Mouse (Mus musculus) urinary bladder, postnatal 4 days (tissue): ENCODE measurements at regions not wholly inside any gene's neighbourhood (a gene's known extent, or its start where the extent isn't known, plus 50 kb on each side); places are given as distances from the start of the nearest gene placed in this dataset.

Experiments
- DNase-seq, 2 experiments: peaks; one replicate each; pipeline ENCODE4 v3.0.0; 2021 to 2022; ENCODE audit warnings: low spot score in 2 of 2

DNA sequence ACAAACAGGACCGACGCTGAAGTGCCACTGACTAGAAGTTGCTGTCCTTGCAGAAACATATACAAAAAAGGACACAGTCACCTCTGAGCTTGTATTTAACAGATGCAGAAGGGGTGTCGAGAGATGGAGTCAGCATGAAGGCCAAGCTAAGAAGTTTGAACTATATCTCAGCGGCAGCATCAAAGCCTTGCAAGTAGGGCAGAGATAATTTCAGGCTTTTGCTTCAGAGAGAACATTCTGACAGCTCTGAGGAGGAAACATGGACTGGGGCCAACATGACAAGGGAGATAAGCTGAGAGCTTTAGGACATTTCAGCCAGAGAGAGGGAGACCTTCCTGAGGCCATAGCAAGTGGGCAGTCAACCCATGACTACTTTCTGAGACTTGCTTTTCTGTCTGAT lies 856.7 kb downstream of the Epha4 start:
- no peak for DNase-seq

DNA sequence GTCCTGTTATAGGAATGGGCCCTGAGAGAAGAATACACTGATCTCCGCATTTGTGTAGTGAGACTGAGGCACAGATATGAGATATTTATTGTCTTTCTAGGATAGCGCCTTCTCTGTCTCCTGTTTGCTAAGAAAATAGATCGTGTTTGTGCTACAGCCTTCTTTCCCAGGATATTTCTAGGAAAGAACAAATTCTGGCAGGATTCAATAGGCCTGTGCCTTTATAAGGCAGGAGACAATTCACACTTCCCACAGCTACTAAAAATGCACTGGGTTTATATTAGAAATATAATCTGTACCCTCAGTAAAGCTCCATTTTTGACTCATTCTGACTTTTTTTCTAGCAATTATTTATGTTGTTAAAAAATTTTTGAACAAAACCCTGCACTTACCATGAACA lies 854.7 kb downstream of the Epha4 start:
- no peak for DNase-seq

DNA sequence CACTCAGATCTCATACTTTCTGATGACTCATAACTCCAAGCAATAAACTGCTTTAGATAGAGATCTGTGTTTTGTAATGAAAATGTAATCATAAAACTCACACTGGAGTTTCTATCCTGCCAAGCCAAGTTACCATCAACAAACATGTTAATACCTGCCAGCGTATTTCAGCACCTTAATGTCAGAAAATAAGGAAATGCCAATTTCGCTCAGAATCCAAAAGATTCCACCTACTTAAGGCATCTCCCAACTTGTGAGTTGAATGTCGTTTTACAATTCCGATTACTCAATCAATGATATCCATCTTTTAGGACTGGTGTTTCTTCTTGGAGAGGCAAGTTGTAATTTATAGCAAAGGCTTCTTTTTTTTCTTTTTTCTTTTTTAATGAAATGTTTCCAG lies 850.5 kb downstream of the Epha4 start:
- DNase-seq, result no peak

DNA sequence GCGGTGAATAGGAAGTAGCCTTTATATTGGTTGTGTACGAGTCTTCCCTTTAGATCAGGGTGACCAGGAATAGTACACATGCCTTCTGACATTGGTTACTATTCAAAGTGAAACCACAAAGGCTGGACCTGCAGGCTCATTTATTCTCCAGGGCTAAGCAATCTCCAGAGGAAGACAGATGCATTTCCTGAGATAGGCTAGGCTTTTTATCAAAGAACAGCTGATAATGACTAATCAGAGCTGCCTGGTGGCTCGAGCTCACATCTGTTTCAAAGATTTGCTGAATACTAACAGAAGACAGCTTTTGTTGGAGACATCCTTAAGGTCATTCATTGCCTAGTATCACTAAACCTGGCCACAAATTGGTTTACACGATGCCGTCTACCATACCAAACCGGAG lies 838.1 kb downstream of the Epha4 start:
- DNase-seq, result no peak

DNA sequence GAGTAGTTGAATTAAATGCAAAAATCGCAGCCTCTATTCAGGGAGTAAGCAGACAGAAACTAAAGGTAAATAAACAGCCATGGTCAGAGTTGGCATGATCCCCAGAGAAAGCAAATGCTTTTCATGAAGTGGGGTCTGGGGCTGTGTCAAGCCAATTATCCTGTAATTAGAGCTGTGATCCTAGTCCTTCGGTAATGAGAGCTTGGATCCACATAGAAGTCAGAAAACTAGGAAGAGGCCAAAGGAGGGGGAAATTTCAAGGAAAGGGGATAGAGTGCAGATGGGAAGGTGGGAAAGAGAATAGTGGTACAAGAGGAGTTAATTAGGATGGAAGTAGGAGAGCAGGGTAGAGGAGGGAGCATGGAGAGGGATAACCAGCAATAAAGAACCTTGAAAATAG lies 809.3 kb downstream of the Epha4 start:
- DNase-seq, result no peak

DNA sequence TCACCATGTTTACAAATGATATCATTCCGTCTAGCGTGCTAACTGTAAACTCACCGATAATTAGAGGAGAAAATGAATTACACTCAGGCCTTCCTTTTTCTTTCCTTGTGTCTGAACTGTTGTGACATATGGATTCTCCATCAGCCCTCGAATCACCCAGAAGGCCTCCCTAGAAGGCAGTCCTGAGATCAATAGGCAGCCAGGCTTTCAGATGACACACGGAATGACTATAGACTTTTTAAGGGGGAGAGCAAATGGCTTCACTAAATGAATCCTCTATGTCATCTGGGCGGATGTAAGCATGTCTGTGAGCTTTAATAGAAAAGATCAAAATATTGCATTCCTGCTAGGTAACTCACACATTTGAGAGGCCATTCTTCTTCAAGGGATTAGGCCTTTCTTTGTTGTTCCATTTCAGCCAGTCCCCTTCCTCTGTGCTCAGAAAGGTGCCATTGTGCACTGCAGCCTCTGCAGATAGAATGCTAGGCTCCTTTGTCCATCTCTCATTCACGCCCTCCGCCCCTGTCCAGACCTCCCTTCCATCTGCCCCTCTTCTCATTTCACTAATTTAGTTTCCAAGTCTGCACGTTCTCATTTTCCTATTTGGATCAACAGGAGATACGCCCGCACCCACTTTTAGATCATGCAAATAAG lies 797.1 kb downstream of the Epha4 start:
- DNase-seq, result no peak

DNA sequence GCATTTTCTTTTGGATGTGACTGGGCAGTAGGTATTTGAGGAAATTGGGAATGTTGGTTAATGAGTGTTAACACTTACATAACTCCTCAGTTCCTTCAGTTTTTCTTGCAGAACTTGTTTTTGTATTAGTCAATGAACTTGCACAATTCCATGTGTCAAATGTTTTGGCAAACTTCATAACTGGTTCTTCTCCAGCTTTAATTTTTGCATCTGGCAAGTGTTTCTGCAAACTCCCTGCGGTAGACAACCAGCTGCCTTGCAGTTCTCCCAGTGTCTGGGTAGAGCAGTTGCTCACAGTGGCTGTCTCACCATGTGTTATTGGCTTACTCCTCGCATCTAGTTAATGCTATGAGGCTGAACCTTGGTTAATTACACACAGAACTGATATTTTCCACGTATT lies 790.4 kb downstream of the Epha4 start:
- DNase-seq, result no peak

DNA sequence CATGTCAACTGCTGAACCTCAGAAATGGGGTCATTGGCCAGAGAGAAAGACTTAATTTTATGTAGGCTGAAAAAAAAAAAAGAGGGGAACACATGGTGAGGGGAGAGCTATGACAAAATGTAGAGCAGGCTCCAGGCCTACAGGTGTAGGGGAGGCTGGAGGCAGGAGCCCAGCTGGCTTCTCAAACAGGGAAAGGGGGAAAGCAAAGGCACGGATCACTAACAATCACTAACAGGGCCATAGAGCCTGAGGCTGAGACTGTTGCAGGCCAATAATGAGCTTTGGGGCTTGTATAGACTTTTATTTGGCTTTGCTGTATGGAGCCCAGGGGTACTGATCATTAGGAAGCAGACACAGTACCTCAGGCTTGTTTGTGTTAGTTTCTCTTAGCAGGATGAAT lies 777.9 kb downstream of the Epha4 start:
- DNase-seq, result no peak

DNA sequence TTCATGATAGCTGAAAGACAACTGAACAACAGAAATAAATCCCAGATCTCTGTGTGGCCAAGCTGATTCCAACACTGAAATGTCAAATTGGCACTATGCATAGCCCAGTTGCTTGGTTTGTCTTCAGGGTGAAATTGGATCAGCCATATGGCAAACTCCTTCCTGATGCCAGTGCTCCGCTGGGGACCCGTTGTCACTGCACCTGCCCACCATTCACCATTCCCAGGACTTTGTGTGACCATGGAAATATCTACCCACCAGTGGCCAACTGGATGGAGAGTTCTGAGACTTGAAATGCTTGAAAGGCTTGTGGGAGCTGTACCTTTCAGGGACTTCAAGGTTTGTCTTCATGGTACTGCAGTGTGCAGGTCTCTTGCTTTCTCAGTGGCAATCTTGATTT lies 777.2 kb downstream of the Epha4 start:
- DNase-seq, result no peak

DNA sequence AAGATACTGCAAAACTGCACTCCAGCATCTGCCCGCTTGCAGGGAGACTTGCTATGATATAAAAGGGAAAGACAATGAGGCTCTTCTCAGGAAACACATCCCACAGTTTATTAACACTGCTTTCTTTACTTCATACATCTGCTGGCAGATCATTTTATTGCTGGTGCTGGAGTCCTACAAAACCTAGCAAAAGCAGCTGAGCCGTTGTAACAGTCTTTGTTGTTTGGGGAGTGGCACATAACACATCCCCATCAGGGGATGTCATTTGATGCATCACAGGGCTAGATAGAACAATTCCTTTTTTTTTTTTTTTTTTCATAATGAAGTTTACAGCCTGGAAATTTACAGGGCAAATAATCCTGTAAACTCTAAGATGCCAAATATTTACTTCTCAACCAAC lies 742.2 kb downstream of the Epha4 start:
- no peak for DNase-seq

DNA sequence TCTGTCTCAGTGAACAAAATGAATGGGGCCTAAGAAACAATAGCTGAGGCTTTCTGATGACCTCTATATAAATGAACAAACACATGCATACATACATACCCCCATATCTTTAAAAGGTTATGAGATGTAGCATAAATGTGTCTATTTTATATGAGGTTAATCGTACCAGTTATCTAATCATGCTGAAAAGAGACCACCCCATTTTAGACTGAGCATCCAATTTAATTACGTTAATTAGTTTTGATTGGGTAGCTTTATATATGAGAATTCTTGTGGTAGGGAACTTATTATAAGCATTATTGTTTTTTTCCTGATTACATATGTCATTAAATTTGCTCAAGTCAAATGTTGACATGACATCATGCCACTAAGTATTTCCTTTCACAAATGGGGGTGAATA lies 728.0 kb downstream of the Epha4 start:
- no peak for DNase-seq

DNA sequence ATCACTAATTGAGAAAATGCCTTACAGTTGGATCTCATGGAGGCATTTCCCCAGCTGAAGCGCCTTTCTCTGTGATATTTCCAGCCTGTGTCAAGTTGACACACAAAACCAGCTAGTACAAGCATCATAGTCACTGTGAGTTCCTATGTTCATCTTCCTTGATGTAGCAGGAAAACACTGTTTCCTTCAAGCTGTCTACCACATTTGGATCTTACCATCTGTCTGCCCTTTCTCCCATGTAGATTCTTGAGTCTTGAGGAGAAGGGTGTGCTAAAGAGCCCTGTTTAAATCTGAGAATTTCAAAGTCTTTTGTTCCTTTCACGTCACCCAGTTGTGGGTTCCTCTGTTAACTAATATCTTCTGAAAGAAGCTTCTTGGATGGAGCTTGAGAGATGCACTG lies 721.5 kb downstream of the Epha4 start:
- no peak for DNase-seq

DNA sequence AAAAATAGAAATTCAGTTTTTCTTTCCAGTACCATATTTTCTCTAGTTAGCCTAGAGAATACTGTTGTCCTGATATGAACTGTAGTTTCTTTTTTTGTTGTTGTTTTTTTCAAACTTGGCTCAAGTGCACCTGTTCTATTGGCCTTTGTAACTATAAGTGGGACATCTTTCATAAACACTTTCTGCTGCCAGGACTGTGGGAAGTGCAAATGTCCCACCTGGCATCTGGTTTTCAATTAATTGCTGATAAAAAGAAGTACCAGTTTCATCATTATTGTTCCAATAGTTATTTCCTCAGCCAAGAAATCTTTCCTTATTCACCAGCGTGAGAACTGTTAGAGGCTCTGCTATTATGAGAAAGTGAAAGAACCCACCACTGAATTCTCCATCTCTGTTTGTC lies 695.0 kb downstream of the Epha4 start:
- DNase-seq, result no peak

DNA sequence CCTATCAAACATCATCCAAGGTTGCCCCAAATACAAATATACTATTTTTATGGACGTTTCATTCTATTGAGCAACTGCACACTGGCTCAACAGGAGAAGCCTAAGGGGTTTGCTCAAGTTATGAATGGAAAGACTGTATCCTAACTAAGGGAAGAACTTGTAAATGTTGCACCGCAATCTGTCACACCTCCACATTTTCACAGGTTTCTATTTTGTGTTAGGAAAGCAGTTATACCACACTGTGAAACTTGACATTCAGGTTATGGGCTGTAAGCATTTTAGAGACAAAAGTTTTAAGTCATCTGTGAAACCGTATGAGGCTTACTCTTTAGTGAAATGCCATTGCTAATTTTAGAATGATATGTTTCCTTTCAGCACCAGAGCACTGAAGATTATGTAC lies 693.3 kb downstream of the Epha4 start:
- DNase-seq, result no peak

DNA sequence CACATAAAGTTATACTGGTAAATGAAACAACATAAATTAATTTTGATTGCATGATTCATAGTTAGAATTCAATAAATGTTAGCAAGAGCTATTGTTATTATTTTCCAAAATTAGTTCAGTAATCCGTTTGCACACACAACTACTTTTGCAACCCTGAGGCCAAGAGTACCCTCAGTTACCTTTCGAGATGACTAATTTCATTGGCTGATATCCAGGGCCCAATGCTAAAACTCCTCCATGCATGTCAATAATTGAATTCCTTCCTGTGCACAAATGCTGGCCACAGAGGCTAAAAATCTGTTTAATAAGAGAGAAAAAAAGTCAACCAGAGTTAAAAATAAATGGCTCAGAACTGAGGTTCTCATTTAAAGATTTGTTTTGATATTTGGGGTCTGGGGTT lies 685.2 kb downstream of the Epha4 start:
- DNase-seq, result no peak

DNA sequence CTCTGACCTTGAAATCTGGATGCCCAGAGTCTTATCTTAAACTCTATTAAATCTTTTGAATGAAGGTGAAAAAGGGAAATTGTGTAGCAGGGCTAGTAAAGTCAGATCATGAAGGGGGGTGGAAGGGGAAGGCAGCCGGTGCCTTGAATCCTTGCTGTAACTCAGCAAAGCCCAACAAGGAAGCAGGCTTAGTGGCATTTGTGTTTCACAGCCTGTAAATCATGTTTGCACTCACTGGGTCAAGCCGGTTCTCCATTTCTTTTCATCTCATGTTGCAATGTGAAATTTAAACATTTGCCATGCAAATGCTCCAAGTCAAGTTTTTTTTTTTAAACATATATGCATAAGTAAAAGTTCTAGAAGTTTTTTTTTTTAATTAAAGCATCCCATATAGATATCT lies 682.6 kb downstream of the Epha4 start:
- DNase-seq, result no peak

DNA sequence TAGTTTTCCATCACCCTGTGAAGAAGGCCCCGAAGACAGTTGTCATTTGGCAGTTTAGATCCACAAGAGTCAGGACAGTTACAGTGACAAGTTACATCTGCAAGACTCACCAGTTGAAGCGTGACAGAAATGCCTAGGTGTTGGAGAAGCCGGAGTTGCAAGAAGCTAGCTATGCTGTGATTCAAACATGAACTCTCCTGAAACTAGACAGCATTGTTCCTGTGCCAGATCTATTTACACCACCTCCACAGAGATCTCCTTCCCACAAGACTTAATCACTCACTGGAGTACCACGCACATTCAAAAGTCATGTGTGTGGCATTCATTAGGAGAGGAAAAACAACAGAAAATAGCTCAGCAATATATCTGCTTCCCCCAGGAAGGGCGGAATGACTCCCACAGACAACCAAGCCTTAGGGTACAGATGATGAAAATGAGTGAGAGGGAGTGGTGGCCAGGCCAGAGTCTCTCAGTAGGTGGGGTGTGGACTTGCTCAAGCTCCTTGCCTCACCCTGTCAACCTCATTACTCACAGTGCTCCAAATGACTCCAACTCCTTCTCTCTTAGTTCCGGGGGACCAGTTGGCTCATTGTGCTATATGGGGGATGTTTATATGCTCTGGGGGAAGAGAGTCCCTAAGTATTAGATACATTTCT lies 679.7 kb downstream of the Epha4 start:
- no peak for DNase-seq

DNA sequence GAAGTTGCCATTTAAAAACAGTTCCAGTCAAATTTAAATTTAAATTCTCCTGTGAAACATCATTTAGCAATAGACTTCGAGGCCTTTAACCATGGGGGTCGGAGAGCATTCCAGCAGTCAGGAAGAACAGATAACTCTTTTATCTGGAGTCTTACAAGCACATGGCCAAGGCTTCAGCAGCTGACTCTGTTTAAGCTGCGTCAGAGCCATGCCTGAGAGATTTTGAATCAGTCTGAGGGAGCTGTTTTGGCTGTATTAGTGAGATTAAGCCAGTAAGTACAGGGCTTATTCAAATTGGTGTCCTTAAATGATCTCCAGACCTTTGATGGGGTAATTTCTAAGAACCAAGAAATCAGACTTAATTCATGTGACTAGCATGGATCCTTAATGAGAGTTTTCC lies 665.5 kb downstream of the Epha4 start:
- no peak for DNase-seq

DNA sequence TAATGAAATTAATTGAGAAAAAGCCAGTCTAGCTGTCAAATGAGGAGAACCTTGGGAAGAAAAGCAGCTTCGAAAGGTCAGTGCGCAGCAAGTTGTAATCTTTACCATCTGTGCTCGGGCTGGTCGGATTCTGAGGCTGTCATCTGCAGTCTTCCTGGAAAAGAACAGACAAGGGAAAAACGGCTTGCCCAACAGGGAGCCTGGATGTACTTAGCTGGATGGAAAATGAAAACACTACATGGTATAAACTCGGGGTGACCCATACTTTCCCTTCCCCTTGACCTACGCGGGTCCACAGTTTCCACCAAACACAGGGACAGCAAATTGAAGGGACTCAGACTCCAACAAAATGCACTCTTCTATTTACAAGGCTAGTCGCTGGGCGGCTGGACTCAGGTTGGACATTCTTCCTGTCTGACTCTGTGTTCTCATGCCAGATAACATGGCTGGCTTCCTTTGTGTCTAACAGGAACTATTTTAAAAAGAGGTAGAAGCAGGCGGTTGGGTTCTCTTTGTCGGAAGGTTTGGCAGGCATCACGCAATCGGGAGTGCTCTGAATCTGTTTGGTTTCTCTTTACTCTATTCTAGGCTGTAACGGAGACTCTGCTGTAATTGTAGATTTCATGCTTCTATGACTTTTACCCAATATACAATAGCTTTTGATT lies 648.5 kb downstream of the Epha4 start:
- no peak for DNase-seq

DNA sequence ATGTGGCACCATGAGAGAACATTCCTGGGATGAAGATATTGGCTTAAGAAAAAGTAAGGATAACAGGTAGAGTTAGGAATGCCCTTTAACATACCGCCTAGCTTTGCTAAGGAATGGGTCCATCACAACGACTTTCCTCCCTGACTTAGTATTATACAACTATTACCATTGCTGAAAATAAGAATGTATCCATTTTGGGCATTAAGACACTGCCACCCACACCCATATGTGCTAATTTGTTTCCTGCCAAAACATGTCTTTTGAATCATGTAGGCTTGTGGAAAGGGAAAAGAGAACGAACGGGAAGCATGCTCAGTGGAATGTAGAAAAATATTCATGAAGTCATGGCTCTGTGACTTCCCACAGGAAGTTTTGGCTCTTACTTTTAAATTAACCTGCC lies 641.7 kb downstream of the Epha4 start:
- no peak for DNase-seq

DNA sequence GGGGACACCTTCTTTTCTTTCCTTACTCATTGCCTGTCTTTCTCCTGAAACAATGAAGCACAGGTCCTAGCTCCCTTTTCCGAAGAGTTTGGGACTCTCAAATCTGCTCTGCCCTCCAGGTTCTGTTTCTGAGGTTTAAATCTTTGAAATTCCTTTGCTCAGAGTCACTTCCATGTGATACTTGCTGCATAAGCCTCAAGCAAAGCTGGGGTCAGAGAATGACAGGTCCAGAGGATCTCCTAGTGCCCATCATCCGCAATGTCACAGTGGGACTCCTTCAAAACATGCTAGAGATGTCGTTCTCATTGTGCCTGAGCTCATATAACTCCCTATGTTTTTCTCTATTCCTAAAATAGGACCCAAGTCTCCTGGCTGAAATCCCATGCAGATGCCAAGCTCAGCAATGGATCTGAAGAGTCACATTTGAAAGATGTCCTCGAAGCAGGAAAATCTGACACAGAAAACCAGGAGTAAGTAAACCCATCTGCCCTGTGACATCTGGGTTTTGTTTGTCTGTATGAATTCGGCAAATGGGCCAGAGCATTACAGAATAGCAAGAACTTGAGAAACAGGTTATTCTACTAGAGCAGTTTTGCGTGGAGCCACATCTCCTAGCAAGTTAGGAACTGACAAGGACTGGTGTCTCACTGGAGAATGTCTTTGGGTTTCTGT lies 634.6 kb downstream of the Epha4 start:
- DNase-seq, result no peak

DNA sequence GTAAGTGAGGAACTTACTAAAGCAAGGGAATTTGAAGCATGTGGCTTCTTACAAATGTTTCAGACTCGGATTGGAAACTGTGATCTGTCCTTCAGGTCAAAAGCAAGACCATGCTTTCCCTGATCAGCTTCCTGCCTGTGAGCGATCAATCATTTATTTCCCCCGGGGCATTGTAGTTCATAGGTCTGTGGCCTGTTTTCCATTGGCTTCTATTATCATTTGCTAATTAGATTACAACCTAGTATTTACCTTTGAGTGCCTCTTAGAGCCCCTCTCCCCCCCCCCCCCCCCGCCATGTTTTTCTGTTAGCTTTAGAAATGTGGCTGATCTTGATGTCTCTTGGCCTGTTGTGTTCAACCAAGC lies 634.1 kb downstream of the Epha4 start:
- DNase-seq, result no peak
